Mouse (Mus musculus): ENCODE results near the gene Adcy9. TPM values are rescaled to one million over a fixed set of nuclear protein-coding genes. Genes with fewer than 3 reads are reported as not detected.

Gene Adcy9
- total and polyA plus RNA-seq, 2 experiments = 15.0 to 23.0 TPM

GRCm38 (mm10) chr16:4327081-4327480, 93.2 kb downstream of the Adcy9 start:
- H3K4me3 ChIP-seq (ENCODE audit: insufficient read depth, low read depth, low read length) = no peak overlapping the region
- peaks cover 21% of the 10 kb centered on the region; the same call in 1 of the 2 replicates for H3K79me2 ChIP-seq (ENCODE audit: control insufficient read depth, insufficient read depth, low read length)
- H3K36me3 ChIP-seq (ENCODE audit: control insufficient read depth, insufficient read depth, low read length) = no peaks in the 10 kb centered on the region
- no peaks in the 10 kb centered on the region for H3K27me3 ChIP-seq (ENCODE audit: control insufficient read depth, insufficient read depth, low read length)
- no peak overlapping the region for H3K9ac ChIP-seq (ENCODE audit: low read depth, low read length)
- peaks cover 3% of the 10 kb centered on the region; the same call in 1 of the 2 replicates for H3K4me1 ChIP-seq (ENCODE audit: control insufficient read depth, insufficient read depth, low read length)
- no peak for DNase-seq (ENCODE audit: extremely low read depth, low read depth, low spot score)
- TF ChIP-seq CTCF (IDR thresholded peaks at IDR 0.05; ENCODE audit: low read depth, low read length) (no peak), POLR2A (IDR thresholded peaks at IDR 0.05; ENCODE audit: extremely low read depth, insufficient read depth, low read length) (no peak)
- no peak overlapping the region for H3K27ac ChIP-seq (replicated peaks; ENCODE audit: insufficient read depth, low read depth, low read length)

DNA sequence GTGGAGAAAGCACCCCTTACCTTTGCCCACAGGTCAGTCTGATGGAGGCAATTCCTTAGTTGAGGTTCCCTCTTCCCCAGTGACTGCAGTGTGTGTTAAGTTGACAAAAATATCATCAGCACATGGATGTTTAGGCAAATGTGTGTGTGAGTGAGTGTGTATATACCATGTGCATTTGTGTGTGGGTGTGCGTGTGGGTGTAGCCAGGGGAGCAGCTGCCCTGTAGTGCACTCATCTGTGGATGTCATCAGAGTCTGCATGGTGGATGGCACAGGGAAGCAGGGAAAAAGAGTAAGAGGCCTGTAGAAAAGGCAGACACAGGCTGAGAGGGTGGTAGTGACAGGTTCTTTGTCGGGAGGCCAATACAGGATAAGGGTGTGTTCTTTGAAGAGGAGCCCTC, 94.5 kb downstream of the Adcy9 start:
- no peaks in the 10 kb centered on the region for H3K36me3 ChIP-seq (ENCODE audit: control insufficient read depth, insufficient read depth, low read length)
- H3K9ac ChIP-seq (ENCODE audit: low read depth, low read length) = no peak overlapping the region
- no peak overlapping the region for H3K4me3 ChIP-seq (ENCODE audit: insufficient read depth, low read depth, low read length)
- peaks cover 6% of the 10 kb centered on the region for H3K4me1 ChIP-seq (ENCODE audit: control insufficient read depth, insufficient read depth, low read length)
- peaks cover 18% of the 10 kb centered on the region; the same call in 1 of the 2 replicates for H3K79me2 ChIP-seq (ENCODE audit: control insufficient read depth, insufficient read depth, low read length)
- no peak for DNase-seq (ENCODE audit: extremely low read depth, low read depth, low spot score)
- WGBS = 84% methylated on average over 2 of the region's 2 CpGs
- H3K27me3 ChIP-seq (ENCODE audit: control insufficient read depth, insufficient read depth, low read length) = no peaks in the 10 kb centered on the region
- no peak overlapping the region for H3K27ac ChIP-seq (replicated peaks; ENCODE audit: insufficient read depth, low read depth, low read length)
- TF ChIP-seq POLR2A (IDR thresholded peaks at IDR 0.05; ENCODE audit: extremely low read depth, insufficient read depth, low read length) = no peak

- Histone ChIP-seq H3K9ac (ENCODE audit: low read depth, low read length) (no peak overlapping the region), H3K27me3 (ENCODE audit: control insufficient read depth, insufficient read depth, low read length) (no peaks in the 10 kb centered on the region), H3K4me1 (ENCODE audit: control insufficient read depth, insufficient read depth, low read length) (peaks cover 6% of the 10 kb centered on the region), H3K27ac (replicated peaks; ENCODE audit: insufficient read depth, low read depth, low read length) (no peak overlapping the region), H3K79me2 (ENCODE audit: control insufficient read depth, insufficient read depth, low read length) (peaks cover 16% of the 10 kb centered on the region; the same call in 1 of the 2 replicates), H3K4me3 (ENCODE audit: insufficient read depth, low read depth, low read length) (no peak overlapping the region), H3K36me3 (ENCODE audit: control insufficient read depth, insufficient read depth, low read length) (no peaks in the 10 kb centered on the region)
- no peak for TF ChIP-seq POLR2A (IDR thresholded peaks at IDR 0.05; ENCODE audit: extremely low read depth, insufficient read depth, low read length)
- TF ChIP-seq CTCF (IDR thresholded peaks at IDR 0.05; ENCODE audit: low read depth, low read length) = no peak
- DNase-seq (ENCODE audit: extremely low read depth, low read depth, low spot score) = no peak
Observed at GRCm38 (mm10) chr16:4324967-4325366, 95.3 kb downstream of the Adcy9 start.

DNA sequence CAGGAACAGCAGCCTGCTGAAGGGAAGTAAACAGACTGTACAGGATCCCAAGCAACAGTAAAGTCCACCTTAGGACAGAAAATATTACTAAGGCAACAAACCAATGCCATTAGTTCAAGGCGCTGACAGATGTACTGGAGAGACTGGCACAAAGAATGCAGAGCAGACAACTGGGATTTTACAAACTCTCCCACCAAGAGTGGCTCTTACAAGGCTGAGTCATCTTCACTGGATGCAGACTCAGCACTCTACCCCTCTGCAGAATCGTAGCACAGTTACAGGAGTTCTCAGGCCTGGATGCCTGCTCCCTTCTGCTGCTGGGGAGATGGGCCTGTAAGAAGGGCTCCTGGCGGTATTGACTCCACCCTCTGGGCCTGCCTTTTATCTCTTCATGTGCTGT, 99.4 kb downstream of the Adcy9 start:
- TF ChIP-seq CTCF (IDR thresholded peaks at IDR 0.05; ENCODE audit: low read depth, low read length) (no peak), POLR2A (IDR thresholded peaks at IDR 0.05; ENCODE audit: extremely low read depth, insufficient read depth, low read length) (no peak)
- Histone ChIP-seq H3K27ac (replicated peaks; ENCODE audit: insufficient read depth, low read depth, low read length) (peak overlapping the region; percentile 56), H3K4me3 (ENCODE audit: insufficient read depth, low read depth, low read length) (no peak overlapping the region), H3K9ac (ENCODE audit: low read depth, low read length) (no peak overlapping the region), H3K4me1 (ENCODE audit: control insufficient read depth, insufficient read depth, low read length) (peaks cover 6% of the 10 kb centered on the region), H3K79me2 (ENCODE audit: control insufficient read depth, insufficient read depth, low read length) (peaks cover 5% of the 10 kb centered on the region; the same call in 1 of the 2 replicates), H3K36me3 (ENCODE audit: control insufficient read depth, insufficient read depth, low read length) (no peaks in the 10 kb centered on the region), H3K27me3 (ENCODE audit: control insufficient read depth, insufficient read depth, low read length) (no peaks in the 10 kb centered on the region)
- DNase-seq (ENCODE audit: extremely low read depth, low read depth, low spot score) = no peak
- 76% methylated on average over 3 of the region's 3 CpGs for WGBS

- 70% methylated on average over 6 of the region's 6 CpGs for WGBS
- H3K27me3 ChIP-seq (ENCODE audit: control insufficient read depth, insufficient read depth, low read length) = no peaks in the 10 kb centered on the region
- peak; percentile 31 for DNase-seq (ENCODE audit: extremely low read depth, low read depth, low spot score)
- TF ChIP-seq CTCF (IDR thresholded peaks at IDR 0.05; ENCODE audit: low read depth, low read length) (no peak), POLR2A (IDR thresholded peaks at IDR 0.05; ENCODE audit: extremely low read depth, insufficient read depth, low read length) (no peak)
- H3K79me2 ChIP-seq (ENCODE audit: control insufficient read depth, insufficient read depth, low read length) = peaks cover 3% of the 10 kb centered on the region; the same call in 1 of the 2 replicates
- no peaks in the 10 kb centered on the region for H3K36me3 ChIP-seq (ENCODE audit: control insufficient read depth, insufficient read depth, low read length)
- H3K4me3 ChIP-seq (ENCODE audit: insufficient read depth, low read depth, low read length) = no peak overlapping the region
- no peak overlapping the region for H3K9ac ChIP-seq (ENCODE audit: low read depth, low read length)
- H3K27ac ChIP-seq (replicated peaks; ENCODE audit: insufficient read depth, low read depth, low read length) = no peak overlapping the region
- peaks cover 6% of the 10 kb centered on the region for H3K4me1 ChIP-seq (ENCODE audit: control insufficient read depth, insufficient read depth, low read length)
Observed at GRCm38 (mm10) chr16:4318001-4318526, 102.2 kb downstream of the Adcy9 start.

GRCm38 (mm10) chr16:4316094-4316474, 104.2 kb downstream of the Adcy9 start:
- H3K4me3 ChIP-seq (ENCODE audit: insufficient read depth, low read depth, low read length) = no peak overlapping the region
- peak; percentile 78 for DNase-seq (ENCODE audit: extremely low read depth, low read depth, low spot score)
- H3K79me2 ChIP-seq (ENCODE audit: control insufficient read depth, insufficient read depth, low read length) = peaks cover 3% of the 10 kb centered on the region; the same call in 1 of the 2 replicates
- H3K9ac ChIP-seq (ENCODE audit: low read depth, low read length) = no peak overlapping the region
- no peaks in the 10 kb centered on the region; the same call in 1 of the 2 replicates for H3K36me3 ChIP-seq (ENCODE audit: control insufficient read depth, insufficient read depth, low read length)
- no peaks in the 10 kb centered on the region for H3K27me3 ChIP-seq (ENCODE audit: control insufficient read depth, insufficient read depth, low read length)
- no peak overlapping the region for H3K27ac ChIP-seq (replicated peaks; ENCODE audit: insufficient read depth, low read depth, low read length)
- WGBS = 37% methylated on average over 3 of the region's 3 CpGs
- no peaks in the 10 kb centered on the region; the same call in 1 of the 2 replicates for H3K4me1 ChIP-seq (ENCODE audit: control insufficient read depth, insufficient read depth, low read length)
- TF ChIP-seq CTCF (IDR thresholded peaks at IDR 0.05; ENCODE audit: low read depth, low read length) (peak; percentile 100), POLR2A (IDR thresholded peaks at IDR 0.05; ENCODE audit: extremely low read depth, insufficient read depth, low read length) (no peak)
